Mouse (Mus musculus) CH12.LX (cell line): ENCODE results near the gene Emc7. TPM values are rescaled to one million over a fixed set of nuclear protein-coding genes. Genes with fewer than 3 reads are reported as not detected.

Experiments used
- DNase-seq: peaks from one replicate; pipeline ENCODE4 v3.0.0-alpha.2; 2013; ENCODE audit errors: extremely low read depth
- H3K27ac ChIP-seq: 2 replicates; pipeline ENCODE4 v1.5.1; 2012; ENCODE audit warnings: low read depth, mild to moderate bottlenecking, control low read depth, moderate library complexity; ENCODE audit not compliant: insufficient read depth
- H3K27me3 ChIP-seq: replicated peaks from 2 replicates; pipeline ENCODE3; 2012; ENCODE audit warnings: inconsistent platforms
- H3K36me3 ChIP-seq, 2 experiments: replicated peaks in 1 of 2; 2 replicates each; pipeline versions ENCODE3 to v1.6.1; 2012; ENCODE audit warnings: inconsistent platforms in 1 of 2, low read length in 1 of 2, mild to moderate bottlenecking in 1 of 2, mixed read lengths in 1 of 2, moderate library complexity in 1 of 2; ENCODE audit not compliant: control insufficient read depth in 1 of 2, insufficient read depth in 1 of 2
- H3K4me1 ChIP-seq, 2 experiments: 2 replicates each; pipeline ENCODE4 v1.6.1; 2012; ENCODE audit warnings: inconsistent platforms in 1 of 2, moderate library complexity in 1 of 2; ENCODE audit not compliant: insufficient read depth in 2 of 2, control insufficient read depth in 1 of 2
- H3K4me2 ChIP-seq: 2 replicates; pipeline ENCODE4 v1.6.1; 2012; ENCODE audit warnings: low read depth, mild to moderate bottlenecking, control low read depth; ENCODE audit not compliant: poor library complexity, insufficient read depth, severe bottlenecking
- H3K4me3 ChIP-seq, 3 experiments: fragments of 150-350 bp in 1 of 3; sonication (generic) in 1 of 3; replicated peaks in 1 of 3; 2 replicates each; pipeline versions ENCODE3 to v1.5.1; 2011 to 2012; ENCODE audit warnings: low read depth in 2 of 3, low read length in 2 of 3, mild to moderate bottlenecking in 2 of 3, moderate library complexity in 2 of 3, control low read depth in 1 of 3, improper control_type of control experiment in 1 of 3, inconsistent platforms in 1 of 3, mixed read lengths in 1 of 3; ENCODE audit not compliant: poor library complexity in 1 of 3
- H3K79me2 ChIP-seq: replicated peaks from 2 replicates; pipeline ENCODE4 v1.6.1; 2012; ENCODE audit warnings: mild to moderate bottlenecking, moderate library complexity; ENCODE audit not compliant: control insufficient read depth, poor library complexity, insufficient read depth, severe bottlenecking; ENCODE audit errors: extremely low read depth
- H3K9ac ChIP-seq: 2 replicates; pipeline ENCODE4 v1.6.1; 2012; ENCODE audit warnings: low read depth, mild to moderate bottlenecking, control low read depth, moderate library complexity; ENCODE audit not compliant: insufficient read depth
- H3K9me3 ChIP-seq: replicated peaks from 2 replicates; pipeline ENCODE3; 2012; ENCODE audit warnings: low read length, inconsistent platforms, mixed read lengths
- BHLHE40 ChIP-seq: IDR thresholded peaks from 2 replicates; pipeline ENCODE4 v1.6.1; 2011; ENCODE audit warnings: mild to moderate bottlenecking, low read depth, low read length, improper control_type of control experiment
- CHD2 ChIP-seq: IDR thresholded peaks from 2 replicates; pipeline ENCODE4 v1.6.1; 2011; ENCODE audit warnings: low read length, improper control_type of control experiment
- CTCF ChIP-seq, 2 experiments: IDR thresholded peaks in 1 of 2; conservative IDR thresholded peaks in 1 of 2; 2 replicates each; pipeline ENCODE4 v1.5.1; 2011 to 2012; ENCODE audit warnings: low read depth in 2 of 2, low read length in 2 of 2, improper control_type of control experiment in 1 of 2, inconsistent platforms in 1 of 2, mild to moderate bottlenecking in 1 of 2, moderate library complexity in 1 of 2
- E2F4 ChIP-seq: IDR thresholded peaks from 2 replicates; pipeline ENCODE4 v1.6.1; 2011; ENCODE audit warnings: low read depth, low read length, improper control_type of control experiment; ENCODE audit not compliant: insufficient replicate concordance
- ETS1 ChIP-seq: conservative IDR thresholded peaks from 2 replicates; pipeline ENCODE4 v1.6.1; 2012; ENCODE audit warnings: low read depth, mild to moderate bottlenecking, inconsistent platforms, low read length, improper control_type of control experiment, moderate library complexity
- GABPA ChIP-seq: IDR thresholded peaks from 2 replicates; pipeline ENCODE4 v1.6.1; 2012; ENCODE audit warnings: low read depth, low read length, improper control_type of control experiment, inconsistent platforms; ENCODE audit not compliant: insufficient replicate concordance
- IRF4 ChIP-seq: IDR thresholded peaks from 2 replicates; pipeline ENCODE4 v1.6.1; 2014; ENCODE audit warnings: low read depth, mild to moderate bottlenecking, inconsistent platforms, low read length, improper control_type of control experiment
- JUND ChIP-seq: conservative IDR thresholded peaks from 2 replicates; pipeline ENCODE4 v1.6.1; 2011; ENCODE audit warnings: low read depth, low read length, improper control_type of control experiment
- KAT2A ChIP-seq: IDR thresholded peaks from 2 replicates; pipeline ENCODE4 v1.6.1; 2012; ENCODE audit warnings: low read length, improper control_type of control experiment, inconsistent platforms; ENCODE audit not compliant: insufficient replicate concordance
- MAFK ChIP-seq: IDR thresholded peaks from 2 replicates; pipeline ENCODE4 v1.6.1; 2011; ENCODE audit warnings: low read length, improper control_type of control experiment; ENCODE audit not compliant: insufficient replicate concordance
- MYC ChIP-seq: IDR thresholded peaks from 2 replicates; pipeline ENCODE4 v1.6.1; 2011; ENCODE audit warnings: low read depth, mild to moderate bottlenecking, improper control_type of control experiment, low read length
- NRF1 ChIP-seq: IDR thresholded peaks from 2 replicates; pipeline ENCODE4 v1.6.1; 2014; ENCODE audit warnings: low read depth, mild to moderate bottlenecking, inconsistent platforms, low read length, improper control_type of control experiment, moderate library complexity
- POLR2AphosphoS2 ChIP-seq: IDR thresholded peaks from 2 replicates; pipeline ENCODE4 v1.6.1; 2011; ENCODE audit warnings: low read depth, low read length, improper control_type of control experiment
- RCOR1 ChIP-seq: conservative IDR thresholded peaks from 2 replicates; pipeline ENCODE4 v1.6.1; 2012; ENCODE audit warnings: low read depth, mild to moderate bottlenecking, inconsistent platforms, low read length, improper control_type of control experiment
- SIN3A ChIP-seq: IDR thresholded peaks from 2 replicates; pipeline ENCODE4 v1.6.1; 2012; ENCODE audit warnings: low read length, improper control_type of control experiment, inconsistent platforms
- TBP ChIP-seq: conservative IDR thresholded peaks from 2 replicates; pipeline ENCODE4 v1.6.1; 2011; ENCODE audit warnings: low read depth, low read length, improper control_type of control experiment
- TCF12 ChIP-seq: IDR thresholded peaks from 2 replicates; pipeline ENCODE4 v1.6.1; 2014; ENCODE audit warnings: low read depth, mild to moderate bottlenecking, inconsistent platforms, low read length, improper control_type of control experiment
- UBTF ChIP-seq: IDR thresholded peaks from 2 replicates; pipeline ENCODE4 v1.6.1; 2012; ENCODE audit warnings: low read depth, mild to moderate bottlenecking, inconsistent platforms, low read length, improper control_type of control experiment, moderate library complexity
- USF2 ChIP-seq: conservative IDR thresholded peaks from 2 replicates; pipeline ENCODE4 v1.6.1; 2011; ENCODE audit warnings: low read depth, low read length, improper control_type of control experiment
- ZC3H11A ChIP-seq: IDR thresholded peaks from 2 replicates; pipeline ENCODE4 v1.6.1; 2012; ENCODE audit warnings: low read depth, mild to moderate bottlenecking, inconsistent platforms, low read length, improper control_type of control experiment
- ZMIZ1 ChIP-seq: IDR thresholded peaks from 2 replicates; pipeline ENCODE4 v1.6.1; 2012; ENCODE audit warnings: low read depth, mild to moderate bottlenecking, inconsistent platforms, low read length, improper control_type of control experiment
- ZNF384 ChIP-seq: IDR thresholded peaks from 2 replicates; pipeline ENCODE4 v1.6.1; 2012; ENCODE audit warnings: low read depth, low read length, improper control_type of control experiment, inconsistent platforms
- dilution Hi-C: fragments of 300-500 bp; cut with MboI; formaldehyde crosslinking; loops from 2 replicates; pipeline ENCODE4 v1.14.3; 2020; ENCODE audit warnings: low sequenced_read_pairs; ENCODE audit not compliant: extremely low pct_unique_long_range_greater_than_20kb, extremely low pct_ligation_motif_present
- in situ Hi-C: fragments of 300-500 bp; cut with MboI; formaldehyde crosslinking; loops from 3 replicates; pipeline ENCODE4 v1.14.3; 2019; ENCODE audit warnings: low sequenced_read_pairs, low pct_ligation_motif_present, low pct_unique_long_range_greater_than_20kb, mixed read lengths
- polyA plus RNA-seq: library from polyadenylated mRNA; unstranded; fragments of >175 nt; gene quantifications from 2 replicates; pipeline ENCODE4 v1.2.1, GENCODE M21; 2012; ENCODE audit warnings: low read depth; ENCODE audit not compliant: insufficient read length
- total RNA-seq, 2 experiments: library from RNA; depleted of rRNA; stranded (reverse); fragments of 300-350 nt in 1 of 2; fragments of >200 nt in 1 of 2; gene quantifications; 2 replicates each; pipeline ENCODE4 v1.2.3; 2012 to 2014

The Emc7 gene
- total and polyA plus RNA-seq, 3 experiments: 16.5 to 26.6 (median 25.6) TPM

DNA sequence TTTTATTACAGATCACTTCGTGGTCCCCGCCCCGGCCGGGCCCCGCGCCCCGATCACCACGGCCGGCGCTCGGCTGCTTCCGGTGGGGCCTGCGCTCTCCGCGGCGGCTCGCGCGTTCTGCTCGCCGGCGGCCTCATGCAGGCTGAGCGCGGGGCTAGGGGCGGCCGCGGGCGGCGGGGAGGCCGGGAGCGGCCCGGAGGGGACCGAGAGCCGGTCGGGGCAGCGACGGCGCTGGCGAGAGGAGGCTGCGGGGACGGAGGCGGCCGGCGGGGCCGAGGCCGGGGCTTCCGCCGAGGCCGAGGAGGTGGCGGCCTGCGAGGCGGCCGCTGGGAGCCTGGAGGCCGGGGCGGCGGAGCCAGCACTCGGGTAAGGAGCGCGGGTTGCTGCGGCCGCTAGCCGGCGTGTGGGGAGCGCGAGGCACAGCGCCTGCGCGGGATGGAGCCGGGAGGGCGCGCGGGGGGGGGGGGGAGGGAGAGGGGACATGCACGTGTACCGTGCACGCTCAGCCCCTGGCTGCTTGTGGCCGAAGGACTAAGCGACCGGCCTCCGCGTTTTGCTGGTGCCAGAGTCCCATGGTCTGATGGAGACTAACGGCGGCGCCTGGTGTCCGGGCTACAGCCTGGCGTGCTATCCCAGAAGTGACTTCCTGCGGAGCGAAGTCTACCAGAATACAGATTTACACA lies 38.2 kb downstream of the Emc7 start, which contains the start of gene Aven (continued):
- TF ChIP-seq IRF4 (no peak), ZMIZ1 (peak; percentile 71), GABPA (no peak), ZNF384 (no peak), POLR2AphosphoS2 (no peak), USF2 (no peak), MYC (peak; percentile 91), RCOR1 (no peak)

DNA sequence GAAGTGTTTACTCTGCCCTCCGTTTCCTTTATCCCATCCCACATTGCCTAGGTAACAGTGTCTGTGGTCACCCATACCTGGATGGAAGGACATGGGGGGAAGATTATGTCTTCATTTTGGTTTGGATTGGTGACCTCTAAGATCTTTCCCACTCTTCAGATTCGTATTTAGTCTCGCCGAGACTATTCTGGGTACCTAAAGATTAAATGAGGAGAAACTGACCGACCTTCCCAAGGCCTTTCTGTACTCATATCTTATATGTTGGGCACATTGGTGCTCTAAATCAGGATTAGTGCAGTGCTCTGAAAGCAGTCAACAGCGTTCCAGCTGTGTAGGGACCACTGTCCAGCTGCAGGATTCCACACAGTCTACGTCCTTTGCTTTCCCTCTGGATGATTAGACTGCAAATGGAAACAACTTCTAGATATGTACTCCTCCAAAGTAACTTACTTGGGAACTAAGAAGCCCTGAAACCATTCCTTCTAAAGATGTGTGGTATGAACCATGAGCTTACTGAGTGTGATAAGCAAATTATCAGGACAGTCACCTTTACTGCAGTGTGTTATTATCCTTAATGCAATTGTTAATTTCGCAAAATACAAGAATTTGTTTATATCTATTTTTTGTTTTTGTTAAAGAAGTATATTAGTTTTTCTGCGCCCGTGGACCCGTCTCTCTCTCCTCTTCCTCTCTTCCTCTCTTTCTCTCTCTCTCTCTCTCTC lies 38.9 kb downstream of the Emc7 start:
- dilution Hi-C loops (no loop called here), in situ Hi-C loops (no loop called here)
- peak overlapping the region; percentile 67 for H3K4me2 ChIP-seq
- H3K9ac ChIP-seq: peak overlapping the region; percentile 93
- no peaks in the 10 kb centered on the region for H3K9me3 ChIP-seq
- no peak overlapping the region for H3K27ac ChIP-seq
- H3K4me1 ChIP-seq: peaks cover 0 to 8% of the 10 kb centered on the region in 2 experiments; a peak in 2 of 4 replicates
- H3K36me3 ChIP-seq: peaks cover 0 to 7% of the 10 kb centered on the region in 2 experiments
- TF ChIP-seq CTCF (conservative IDR thresholded peaks at IDR 0.05 in 1 of 2, IDR thresholded peaks at IDR 0.05 in 1 of 2; ENCODE audit: low read depth in 2 of 2, low read length in 2 of 2) (no peak), MYC (0 out of 2 replicates have a peak, but pooled peaks have one; percentile 2)
- TF ChIP-seq, all 38 proteins: peak for 1
- H3K27me3 ChIP-seq: no peaks in the 10 kb centered on the region
- H3K79me2 ChIP-seq: no peaks in the 10 kb centered on the region
- no peak for DNase-seq
- H3K4me3 ChIP-seq: peak overlapping the region; percentile 40 to 76 (median 67)

- in situ Hi-C loops: no loop called here
- dilution Hi-C loops: no loop called here
- DNase-seq: no peak
- Histone ChIP-seq H3K9ac (no peak overlapping the region), H3K9me3 (no peaks in the 10 kb centered on the region), H3K27me3 (no peaks in the 10 kb centered on the region), H3K27ac (no peak overlapping the region), H3K4me2 (no peak overlapping the region), H3K4me1 (peaks cover 0 to 22% of the 10 kb centered on the region in 2 experiments; a peak in 2 of 4 replicates), H3K4me3 (no peak overlapping the region), H3K36me3 (peaks cover 0 to 9% of the 10 kb centered on the region in 2 experiments), H3K79me2 (no peaks in the 10 kb centered on the region)
- no peak for TF ChIP-seq TBP
- TF ChIP-seq NRF1: no peak
- TF ChIP-seq KAT2A: no peak
- TF ChIP-seq TCF12: no peak
- no peak for TF ChIP-seq CHD2
- no peak for TF ChIP-seq ZC3H11A
- no peak for TF ChIP-seq UBTF
- no peak for TF ChIP-seq JUND
- TF ChIP-seq ETS1: no peak
- TF ChIP-seq SIN3A: no peak
- no peak for TF ChIP-seq GABPA
- TF ChIP-seq MYC: no peak
- TF ChIP-seq E2F4: no peak
- TF ChIP-seq POLR2AphosphoS2: no peak
- TF ChIP-seq MAFK: no peak
- TF ChIP-seq BHLHE40: no peak
- no peak for TF ChIP-seq ZMIZ1
- no peak for TF ChIP-seq ZNF384
These were observed 43.1 kb downstream of the Emc7 start for GRCm38 (mm10) chr2:112497851-112498250.
